Mouse (Mus musculus): ENCODE measurements around the gene Cyb561d2. TPM values are rescaled to one million over a fixed set of nuclear protein-coding genes. Genes with fewer than 3 reads are reported as not detected.
A peak's percentile ranks its signal among the peaks of the same experiment; 100 is the strongest.

Cyb561d2 gene
- polyA plus RNA-seq, 1 experiment from 2014 or later: 17.7 TPM

- H3K36me3 ChIP-seq: peaks cover 19% of the 10 kb centered on the region
- peaks cover 44% of the 10 kb centered on the region for H3K27me3 ChIP-seq
Observed at GRCm38 (mm10) chr9:107547957-107548356, 6.0 kb upstream of the Cyb561d2 start.

GRCm38 (mm10) chr9:107547026-107547425 is 5.0 kb upstream of the Cyb561d2 start, which contains the start of gene Zmynd10:
Gene Zmynd10 (plus strand): TSS chr9:107547298.
- H3K9me3 ChIP-seq (replicated peaks): no peaks in the 10 kb centered on the region
- peak within 1 kb of the TSS; percentile 53 for H3K4me2 ChIP-seq
- H3K4me3 ChIP-seq (replicated peaks): peak within 1 kb of the TSS; percentile 7; the same call in 1 of the 2 replicates
- 0 out of 2 replicates have a peak within 1 kb of the TSS, but pooled peaks have one; percentile 13 for H3K27ac ChIP-seq
- peaks cover 19% of the 10 kb centered on the region for H3K36me3 ChIP-seq
- ATAC-seq (ENCODE audit: low read depth) (peak; percentile 67), DNase-seq (peak; percentile 85)
- H3K27me3 ChIP-seq: peaks cover 39% of the 10 kb centered on the region
- WGBS (ENCODE audit: insufficient replicate concordance): 5% methylated on average over 20 of the region's 20 CpGs
- H3K4me1 ChIP-seq (replicated peaks): peaks cover 57% of the 10 kb centered on the region
- H3K9ac ChIP-seq: 0 out of 2 replicates have a peak within 1 kb of the TSS, but pooled peaks have one; percentile 47

More at GRCm38 (mm10) chr9:107547957-107548356, 6.0 kb upstream of the Cyb561d2 start:
- H3K9ac ChIP-seq: no peak overlapping the region
- peaks cover 59% of the 10 kb centered on the region for H3K4me1 ChIP-seq (replicated peaks)
- H3K4me3 ChIP-seq (replicated peaks): no peak overlapping the region
- H3K9me3 ChIP-seq (replicated peaks): no peaks in the 10 kb centered on the region
- H3K4me2 ChIP-seq: no peak overlapping the region
- DNase-seq (no peak), ATAC-seq (ENCODE audit: low read depth) (no peak)
- 0 out of 2 replicates have a peak overlapping the region, but pooled peaks have one; percentile 13 for H3K27ac ChIP-seq
- 66% methylated on average over 5 of the region's 5 CpGs for WGBS (ENCODE audit: insufficient replicate concordance)

- peak; percentile 64 for DNase-seq
- peaks cover 54% of the 10 kb centered on the region for H3K4me1 ChIP-seq (replicated peaks)
Observed at GRCm38 (mm10) chr9:107545602-107546001, 3.6 kb upstream of the Cyb561d2 start.

GRCm38 (mm10) chr9:107545199-107545598 is 3.2 kb upstream of the Cyb561d2 start:
- H3K4me1 ChIP-seq (replicated peaks): peaks cover 52% of the 10 kb centered on the region
- 79% methylated on average over 10 of the region's 10 CpGs for WGBS (ENCODE audit: insufficient replicate concordance)
- no peak for ATAC-seq (ENCODE audit: low read depth)
- H3K4me2 ChIP-seq: no peak overlapping the region
- no peak overlapping the region for H3K9ac ChIP-seq
- peaks cover 22% of the 10 kb centered on the region for H3K36me3 ChIP-seq
- H3K9me3 ChIP-seq (replicated peaks): no peaks in the 10 kb centered on the region
- no peak for DNase-seq
- H3K4me3 ChIP-seq (replicated peaks): no peak overlapping the region
- no peak overlapping the region for H3K27ac ChIP-seq
- peaks cover 21% of the 10 kb centered on the region; the same call in 1 of the 2 replicates for H3K27me3 ChIP-seq

More at GRCm38 (mm10) chr9:107545602-107546001, 3.6 kb upstream of the Cyb561d2 start:
- Histone ChIP-seq H3K27ac (no peak overlapping the region), H3K36me3 (peaks cover 19% of the 10 kb centered on the region), H3K27me3 (peaks cover 25% of the 10 kb centered on the region), H3K9ac (no peak overlapping the region), H3K4me3 (replicated peaks) (no peak overlapping the region), H3K4me2 (no peak overlapping the region), H3K9me3 (replicated peaks) (no peaks in the 10 kb centered on the region)
- 3% methylated on average over 3 of the region's 3 CpGs for whole genome bisulfite sequencing (ENCODE audit: insufficient replicate concordance)
- ATAC-seq (ENCODE audit: low read depth): no peak

GRCm38 (mm10) chr9:107544729-107545128 is 2.7 kb upstream of the Cyb561d2 start:
- H3K27ac ChIP-seq: no peak overlapping the region
- peaks cover 27% of the 10 kb centered on the region for H3K36me3 ChIP-seq
- H3K9me3 ChIP-seq (replicated peaks): no peaks in the 10 kb centered on the region
- peaks cover 50% of the 10 kb centered on the region for H3K4me1 ChIP-seq (replicated peaks)
- no peak overlapping the region for H3K4me3 ChIP-seq (replicated peaks)
- peaks cover 16% of the 10 kb centered on the region; the same call in 1 of the 2 replicates for H3K27me3 ChIP-seq
- ATAC-seq (ENCODE audit: low read depth) (no peak), DNase-seq (no peak)
- no peak overlapping the region for H3K4me2 ChIP-seq
- WGBS (ENCODE audit: insufficient replicate concordance): 89% methylated on average over 12 of the region's 12 CpGs
- H3K9ac ChIP-seq: no peak overlapping the region

- peaks cover 50% of the 10 kb centered on the region for H3K4me1 ChIP-seq (replicated peaks)
- H3K36me3 ChIP-seq: peaks cover 32% of the 10 kb centered on the region
- ATAC-seq (ENCODE audit: low read depth) (no peak), DNase-seq (no peak)
- no peak overlapping the region for H3K27ac ChIP-seq
- WGBS (ENCODE audit: insufficient replicate concordance): 89% methylated on average over 17 of the region's 17 CpGs
- no peak overlapping the region for H3K4me2 ChIP-seq
- no peak overlapping the region for H3K4me3 ChIP-seq (replicated peaks)
- H3K9ac ChIP-seq: no peak overlapping the region
- no peaks in the 10 kb centered on the region for H3K9me3 ChIP-seq (replicated peaks)
- H3K27me3 ChIP-seq: peaks cover 11% of the 10 kb centered on the region; the same call in 1 of the 2 replicates
Observed at GRCm38 (mm10) chr9:107544196-107544700, 2.3 kb upstream of the Cyb561d2 start.

- Histone ChIP-seq H3K27ac (no peak overlapping the region), H3K4me1 (replicated peaks) (peaks cover 55% of the 10 kb centered on the region), H3K36me3 (peaks cover 41% of the 10 kb centered on the region), H3K27me3 (peaks cover 2% of the 10 kb centered on the region; the same call in 1 of the 2 replicates), H3K9me3 (replicated peaks) (no peaks in the 10 kb centered on the region), H3K4me2 (peak overlapping the region; percentile 93; the same call in 1 of the 2 replicates), H3K9ac (0 out of 2 replicates have a peak overlapping the region, but pooled peaks have one; percentile 79), H3K4me3 (replicated peaks) (no peak overlapping the region)
- no peak for ATAC-seq (ENCODE audit: low read depth)
- DNase-seq: no peak
- 77% methylated on average over 11 of the region's 11 CpGs for WGBS (ENCODE audit: insufficient replicate concordance)
Observed at GRCm38 (mm10) chr9:107543299-107543698, 1.3 kb upstream of the Cyb561d2 start.

- no peaks in the 10 kb centered on the region for H3K9me3 ChIP-seq (replicated peaks)
- H3K4me1 ChIP-seq (replicated peaks): peaks cover 52% of the 10 kb centered on the region
- H3K4me3 ChIP-seq (replicated peaks): peak overlapping the region; percentile 74
- peak overlapping the region; percentile 80 for H3K27ac ChIP-seq
- no peaks in the 10 kb centered on the region for H3K27me3 ChIP-seq
- peak overlapping the region; percentile 93 for H3K4me2 ChIP-seq
- peaks cover 47% of the 10 kb centered on the region for H3K36me3 ChIP-seq
- WGBS (ENCODE audit: insufficient replicate concordance): 45% methylated on average over 8 of the region's 8 CpGs
- DNase-seq (no peak), ATAC-seq (ENCODE audit: low read depth) (no peak)
- H3K9ac ChIP-seq: peak overlapping the region; percentile 79
Observed at GRCm38 (mm10) chr9:107542721-107543120, 728 bp upstream of the Cyb561d2 start.

GRCm38 (mm10) chr9:107542352-107542686 is 326 bp upstream of the Cyb561d2 start:
- DNase-seq: no peak
- Histone ChIP-seq H3K27ac (peak overlapping the region; percentile 80), H3K27me3 (no peaks in the 10 kb centered on the region), H3K9me3 (replicated peaks) (no peaks in the 10 kb centered on the region), H3K4me2 (peak overlapping the region; percentile 93), H3K9ac (peak overlapping the region; percentile 79), H3K4me3 (replicated peaks) (peak overlapping the region; percentile 74), H3K36me3 (peaks cover 51% of the 10 kb centered on the region), H3K4me1 (replicated peaks) (peaks cover 52% of the 10 kb centered on the region)
- WGBS (ENCODE audit: insufficient replicate concordance): 2% methylated on average over 11 of the region's 11 CpGs
- 0 out of 2 replicates have a peak, but pooled peaks have one; percentile 9 for ATAC-seq (ENCODE audit: low read depth)

- Histone ChIP-seq H3K9me3 (replicated peaks) (no peaks in the 10 kb centered on the region), H3K4me3 (replicated peaks) (peak overlapping the region; percentile 74), H3K36me3 (peaks cover 61% of the 10 kb centered on the region), H3K9ac (peak overlapping the region; percentile 79; the same call in 1 of the 2 replicates), H3K4me2 (peak overlapping the region; percentile 93), H3K27ac (peak overlapping the region; percentile 63), H3K4me1 (replicated peaks) (peaks cover 52% of the 10 kb centered on the region), H3K27me3 (no peaks in the 10 kb centered on the region)
- DNase-seq (no peak), ATAC-seq (ENCODE audit: low read depth) (no peak)
- WGBS (ENCODE audit: insufficient replicate concordance): 41% methylated on average over 10 of the region's 10 CpGs
Observed at GRCm38 (mm10) chr9:107541005-107541404, 988 bp downstream of the Cyb561d2 start.

- H3K36me3 ChIP-seq: peaks cover 61% of the 10 kb centered on the region
- WGBS (ENCODE audit: insufficient replicate concordance): 62% methylated on average over 4 of the region's 4 CpGs
- ATAC-seq (ENCODE audit: low read depth) (no peak), DNase-seq (no peak)
- H3K4me2 ChIP-seq: peak overlapping the region; percentile 93
- H3K9ac ChIP-seq: no peak overlapping the region
- H3K27ac ChIP-seq: peak overlapping the region; percentile 63; the same call in 1 of the 2 replicates
- peaks cover 55% of the 10 kb centered on the region for H3K4me1 ChIP-seq (replicated peaks)
- no peaks in the 10 kb centered on the region for H3K9me3 ChIP-seq (replicated peaks)
- H3K4me3 ChIP-seq (replicated peaks): no peak overlapping the region
- no peaks in the 10 kb centered on the region for H3K27me3 ChIP-seq
Observed at GRCm38 (mm10) chr9:107540420-107540819, 1.6 kb downstream of the Cyb561d2 start.

- H3K4me2 ChIP-seq: no peak overlapping the region
- peaks cover 58% of the 10 kb centered on the region for H3K36me3 ChIP-seq
- no peak overlapping the region for H3K4me3 ChIP-seq (replicated peaks)
- H3K9me3 ChIP-seq (replicated peaks): no peaks in the 10 kb centered on the region
- DNase-seq: no peak
- peaks cover 58% of the 10 kb centered on the region for H3K4me1 ChIP-seq (replicated peaks)
- no peak overlapping the region for H3K27ac ChIP-seq
- 93% methylated on average over 8 of the region's 8 CpGs for WGBS (ENCODE audit: insufficient replicate concordance)
- no peak overlapping the region for H3K9ac ChIP-seq
- no peak for ATAC-seq (ENCODE audit: low read depth)
- no peaks in the 10 kb centered on the region for H3K27me3 ChIP-seq
Observed at GRCm38 (mm10) chr9:107539940-107540339, 2.1 kb downstream of the Cyb561d2 start.
